Mouse (Mus musculus): Measurements from ENCODE around the gene Etnppl. TPM values are rescaled to one million over a fixed set of nuclear protein-coding genes. Genes with fewer than 3 reads are reported as not detected.

Etnppl gene
- polyA plus RNA-seq, 1 experiment from 2014 or later = not detected

DNA sequence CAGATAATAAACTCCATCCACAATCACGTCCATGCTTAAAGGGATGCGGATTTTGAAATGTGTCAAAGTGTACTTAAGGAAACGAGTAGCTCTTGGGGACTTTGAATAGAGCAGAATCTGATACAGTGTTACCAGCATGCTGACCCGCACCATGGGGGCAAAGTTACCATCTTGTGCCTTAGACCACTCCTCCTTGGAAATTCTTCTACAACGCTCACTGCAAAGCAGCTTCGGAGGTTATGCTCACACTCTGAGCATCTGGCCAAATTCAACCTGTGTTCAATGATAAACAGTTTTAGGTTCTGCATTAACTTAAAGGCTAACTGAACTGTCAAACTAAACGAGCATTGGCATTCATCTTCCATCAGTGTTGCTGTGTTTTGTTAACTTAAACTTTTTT lies 33.2 kb upstream of the Etnppl start:
- WGBS = 67% methylated on average over 7 of the region's 7 CpGs
- Histone ChIP-seq H3K9ac (ENCODE audit: low read length) (no peak overlapping the region), H3K9me3 (ENCODE audit: control insufficient read depth, low read length) (no peaks in the 10 kb centered on the region), H3K4me1 (replicated peaks; ENCODE audit: control insufficient read depth, insufficient read depth, low read length) (peaks cover 5% of the 10 kb centered on the region; the same call in 1 of the 2 replicates), H3K4me3 (ENCODE audit: low read depth, low read length) (no peak overlapping the region), H3K4me2 (ENCODE audit: low read length) (no peak overlapping the region), H3K36me3 (ENCODE audit: control insufficient read depth, insufficient read depth, low read length) (no peaks in the 10 kb centered on the region), H3K27me3 (replicated peaks; ENCODE audit: control insufficient read depth, insufficient read depth, low read length) (no peaks in the 10 kb centered on the region), H3K27ac (ENCODE audit: low read depth) (no peak overlapping the region)
- ATAC-seq (replicated peaks; ENCODE audit: low FRiP score, low TSS enrichment, low read depth) (no peak), DNase-seq (ENCODE audit: low spot score) (no peak)

DNA sequence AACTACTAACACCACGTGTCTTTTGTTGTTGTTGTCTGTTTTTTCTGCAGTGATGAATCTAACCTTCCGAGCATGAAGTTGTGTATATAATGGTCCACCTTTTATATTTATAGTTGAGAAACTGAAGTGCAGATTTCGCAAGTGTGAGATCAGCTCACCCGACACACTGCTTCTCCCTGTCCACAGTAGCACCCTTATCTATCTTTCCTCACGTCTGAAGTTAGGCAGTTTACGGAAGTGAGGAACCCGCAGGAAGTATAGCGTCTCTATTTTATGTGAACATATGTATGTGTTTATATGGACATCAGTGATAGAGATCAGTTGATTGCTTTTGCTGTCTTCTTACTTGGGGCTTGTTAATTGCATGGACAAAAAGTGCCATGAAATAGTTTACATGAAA lies 22.2 kb upstream of the Etnppl start:
- Histone ChIP-seq H3K4me1 (replicated peaks; ENCODE audit: control insufficient read depth, insufficient read depth, low read length) (no peaks in the 10 kb centered on the region), H3K36me3 (ENCODE audit: control insufficient read depth, insufficient read depth, low read length) (no peaks in the 10 kb centered on the region), H3K27me3 (replicated peaks; ENCODE audit: control insufficient read depth, insufficient read depth, low read length) (no peaks in the 10 kb centered on the region), H3K4me2 (ENCODE audit: low read length) (no peak overlapping the region), H3K9ac (ENCODE audit: low read length) (no peak overlapping the region), H3K4me3 (ENCODE audit: low read depth, low read length) (no peak overlapping the region), H3K9me3 (ENCODE audit: control insufficient read depth, low read length) (no peaks in the 10 kb centered on the region), H3K27ac (ENCODE audit: low read depth) (no peak overlapping the region)
- ATAC-seq (replicated peaks; ENCODE audit: low FRiP score, low TSS enrichment, low read depth) (no peak), DNase-seq (ENCODE audit: low spot score) (no peak)
- 75% methylated on average over 8 of the region's 8 CpGs for WGBS

DNA sequence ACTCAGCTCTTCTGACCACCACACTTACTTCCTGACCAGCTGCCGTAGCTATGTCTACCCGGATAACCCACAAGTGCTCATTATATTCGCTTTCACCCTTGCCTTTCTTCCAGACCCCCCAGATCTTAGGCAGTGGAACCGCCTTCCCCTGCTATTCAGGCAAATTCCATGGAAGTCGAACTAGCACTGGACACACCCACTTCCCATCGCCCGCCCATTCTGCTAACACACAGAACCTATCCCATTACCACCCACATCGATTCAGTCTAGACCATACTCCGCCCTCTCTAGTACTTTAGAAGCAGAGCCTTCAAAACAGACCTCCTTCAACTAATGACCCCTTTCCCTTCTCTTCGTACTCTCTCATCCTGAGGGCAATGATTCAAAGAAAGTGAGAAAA lies 15.8 kb upstream of the Etnppl start:
- 81% methylated on average over 10 of the region's 10 CpGs for WGBS
- H3K9ac ChIP-seq (ENCODE audit: low read length) = no peak overlapping the region
- no peaks in the 10 kb centered on the region for H3K9me3 ChIP-seq (ENCODE audit: control insufficient read depth, low read length)
- no peak overlapping the region for H3K4me2 ChIP-seq (ENCODE audit: low read length)
- DNase-seq (ENCODE audit: low spot score) (no peak), ATAC-seq (replicated peaks; ENCODE audit: low FRiP score, low TSS enrichment, low read depth) (no peak)
- no peak overlapping the region for H3K27ac ChIP-seq (ENCODE audit: low read depth)
- no peaks in the 10 kb centered on the region for H3K36me3 ChIP-seq (ENCODE audit: control insufficient read depth, insufficient read depth, low read length)
- H3K27me3 ChIP-seq (replicated peaks; ENCODE audit: control insufficient read depth, insufficient read depth, low read length) = no peaks in the 10 kb centered on the region
- no peaks in the 10 kb centered on the region for H3K4me1 ChIP-seq (replicated peaks; ENCODE audit: control insufficient read depth, insufficient read depth, low read length)
- no peak overlapping the region for H3K4me3 ChIP-seq (ENCODE audit: low read depth, low read length)

DNA sequence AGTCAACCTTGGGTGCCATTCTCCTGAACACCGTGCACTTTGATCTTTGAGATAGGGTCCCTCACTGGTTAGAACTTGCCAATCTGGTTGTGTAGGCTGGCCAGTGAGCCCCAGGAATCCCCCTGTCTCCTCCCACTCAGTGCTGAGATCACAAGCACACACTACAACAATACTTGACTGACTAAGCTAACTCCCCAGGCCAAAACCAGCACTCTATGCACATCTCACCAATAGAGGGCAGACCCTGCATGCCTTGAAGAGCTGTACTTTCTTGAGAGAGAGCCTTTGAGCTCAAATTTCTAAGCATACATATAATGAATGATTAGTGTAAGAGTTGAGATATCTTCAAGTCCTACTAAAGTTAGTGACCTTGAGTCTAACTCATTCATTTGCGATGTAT lies 9.3 kb upstream of the Etnppl start:
- 73% methylated on average over 2 of the region's 2 CpGs for WGBS
- no peaks in the 10 kb centered on the region for H3K9me3 ChIP-seq (ENCODE audit: control insufficient read depth, low read length)
- H3K27ac ChIP-seq (ENCODE audit: low read depth) = no peak overlapping the region
- H3K9ac ChIP-seq (ENCODE audit: low read length) = no peak overlapping the region
- DNase-seq (ENCODE audit: low spot score) (no peak), ATAC-seq (replicated peaks; ENCODE audit: low FRiP score, low TSS enrichment, low read depth) (no peak)
- H3K4me1 ChIP-seq (replicated peaks; ENCODE audit: control insufficient read depth, insufficient read depth, low read length) = no peaks in the 10 kb centered on the region
- no peaks in the 10 kb centered on the region for H3K36me3 ChIP-seq (ENCODE audit: control insufficient read depth, insufficient read depth, low read length)
- H3K27me3 ChIP-seq (replicated peaks; ENCODE audit: control insufficient read depth, insufficient read depth, low read length) = no peaks in the 10 kb centered on the region
- no peak overlapping the region for H3K4me2 ChIP-seq (ENCODE audit: low read length)
- H3K4me3 ChIP-seq (ENCODE audit: low read depth, low read length) = no peak overlapping the region

DNA sequence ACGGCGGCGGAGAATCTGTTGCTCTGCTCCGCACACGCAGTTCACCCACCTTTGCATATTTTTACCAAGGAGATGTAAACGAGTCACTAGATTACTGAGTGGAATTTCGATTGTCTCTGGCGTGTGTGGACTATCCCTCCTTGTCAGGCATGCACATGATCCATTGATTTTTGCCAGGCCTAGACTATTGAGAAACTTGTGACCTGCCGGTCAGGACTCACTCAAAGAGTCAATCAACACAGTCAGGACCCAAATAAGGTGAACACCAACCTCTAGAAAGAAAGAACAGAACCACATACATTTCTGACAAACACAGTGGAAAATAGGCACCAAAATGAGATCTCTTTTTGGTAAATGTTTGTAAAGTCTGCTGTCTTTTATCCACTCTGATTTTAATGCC lies 2.8 kb upstream of the Etnppl start:
- no peaks in the 10 kb centered on the region for H3K9me3 ChIP-seq (ENCODE audit: control insufficient read depth, low read length)
- H3K4me2 ChIP-seq (ENCODE audit: low read length) = no peak overlapping the region
- ATAC-seq (replicated peaks; ENCODE audit: low FRiP score, low TSS enrichment, low read depth) (no peak), DNase-seq (ENCODE audit: low spot score) (no peak)
- no peak overlapping the region for H3K4me3 ChIP-seq (ENCODE audit: low read depth, low read length)
- H3K36me3 ChIP-seq (ENCODE audit: control insufficient read depth, insufficient read depth, low read length) = no peaks in the 10 kb centered on the region
- no peak overlapping the region for H3K27ac ChIP-seq (ENCODE audit: low read depth)
- no peaks in the 10 kb centered on the region for H3K4me1 ChIP-seq (replicated peaks; ENCODE audit: control insufficient read depth, insufficient read depth, low read length)
- 76% methylated on average over 9 of the region's 9 CpGs for WGBS
- H3K9ac ChIP-seq (ENCODE audit: low read length) = no peak overlapping the region
- H3K27me3 ChIP-seq (replicated peaks; ENCODE audit: control insufficient read depth, insufficient read depth, low read length) = no peaks in the 10 kb centered on the region; the same call in 1 of the 2 replicates

DNA sequence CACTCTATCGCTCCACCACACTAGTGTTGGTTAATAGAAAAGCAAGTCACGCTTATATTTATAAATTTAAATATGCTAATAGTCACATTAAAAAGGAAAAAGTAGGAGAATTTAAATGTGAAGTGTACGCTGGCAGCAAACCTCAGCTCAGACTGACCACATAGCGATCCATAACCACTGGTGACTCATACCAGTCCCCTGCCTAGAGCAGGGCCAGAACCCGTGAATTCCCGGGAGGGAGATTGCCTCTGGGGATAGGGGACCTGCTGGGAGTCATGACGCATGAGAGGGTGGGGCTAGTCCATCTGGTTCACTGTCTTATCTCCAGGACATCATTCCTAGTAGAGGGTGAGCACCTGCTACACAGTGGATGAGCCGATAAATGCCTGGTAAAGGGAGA lies 1.6 kb upstream of the Etnppl start:
- H3K27me3 ChIP-seq (replicated peaks; ENCODE audit: control insufficient read depth, insufficient read depth, low read length) = no peaks in the 10 kb centered on the region; the same call in 1 of the 2 replicates
- H3K27ac ChIP-seq (ENCODE audit: low read depth) = no peak overlapping the region
- no peak overlapping the region for H3K9ac ChIP-seq (ENCODE audit: low read length)
- 59% methylated on average over 8 of the region's 8 CpGs for WGBS
- DNase-seq (ENCODE audit: low spot score) (no peak), ATAC-seq (replicated peaks; ENCODE audit: low FRiP score, low TSS enrichment, low read depth) (no peak)
- H3K4me2 ChIP-seq (ENCODE audit: low read length) = no peak overlapping the region
- H3K4me3 ChIP-seq (ENCODE audit: low read depth, low read length) = no peak overlapping the region
- H3K9me3 ChIP-seq (ENCODE audit: control insufficient read depth, low read length) = no peaks in the 10 kb centered on the region
- H3K36me3 ChIP-seq (ENCODE audit: control insufficient read depth, insufficient read depth, low read length) = no peaks in the 10 kb centered on the region
- H3K4me1 ChIP-seq (replicated peaks; ENCODE audit: control insufficient read depth, insufficient read depth, low read length) = no peaks in the 10 kb centered on the region

DNA sequence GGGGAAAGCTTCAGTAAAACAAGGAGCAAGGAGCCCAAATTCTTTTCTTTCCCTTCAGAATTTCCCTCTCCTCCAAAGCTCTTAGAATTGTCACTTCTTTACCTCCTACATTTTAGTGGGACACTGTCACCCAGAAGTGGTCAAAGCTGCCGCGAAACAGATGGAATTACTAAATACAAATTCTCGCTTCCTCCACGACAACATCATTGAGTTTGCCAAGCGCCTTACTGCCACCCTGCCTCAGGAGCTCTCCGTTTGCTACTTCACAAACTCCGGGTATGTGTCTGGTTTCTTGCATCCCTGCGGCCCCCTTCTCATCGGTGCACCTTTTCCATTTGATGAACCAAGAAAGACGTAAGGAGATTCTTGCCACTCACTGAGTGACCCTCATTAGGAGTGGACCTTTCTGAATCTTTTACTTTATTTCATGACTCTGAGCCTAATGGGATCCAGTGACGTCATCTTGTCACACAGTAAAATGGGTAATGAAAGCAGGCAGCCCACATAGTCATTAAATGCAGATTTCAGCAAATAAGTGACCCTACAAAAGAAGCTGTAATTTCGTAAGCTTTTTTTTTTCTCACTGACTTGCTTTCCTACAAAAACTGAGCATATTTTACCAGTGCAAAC lies 3.4 kb downstream of the Etnppl start:
- H3K27ac ChIP-seq (ENCODE audit: low read depth) = no peak overlapping the region
- H3K9ac ChIP-seq (ENCODE audit: low read length) = no peak overlapping the region
- no peaks in the 10 kb centered on the region for H3K36me3 ChIP-seq (ENCODE audit: control insufficient read depth, insufficient read depth, low read length)
- no peaks in the 10 kb centered on the region for H3K9me3 ChIP-seq (ENCODE audit: control insufficient read depth, low read length)
- no peaks in the 10 kb centered on the region; the same call in 1 of the 2 replicates for H3K27me3 ChIP-seq (replicated peaks; ENCODE audit: control insufficient read depth, insufficient read depth, low read length)
- H3K4me1 ChIP-seq (replicated peaks; ENCODE audit: control insufficient read depth, insufficient read depth, low read length) = no peaks in the 10 kb centered on the region
- H3K4me3 ChIP-seq (ENCODE audit: low read depth, low read length) = no peak overlapping the region
- no peak overlapping the region for H3K4me2 ChIP-seq (ENCODE audit: low read length)
- WGBS = 69% methylated on average over 12 of the region's 12 CpGs
- ATAC-seq (replicated peaks; ENCODE audit: low FRiP score, low TSS enrichment, low read depth) (no peak), DNase-seq (ENCODE audit: low spot score) (no peak)

DNA sequence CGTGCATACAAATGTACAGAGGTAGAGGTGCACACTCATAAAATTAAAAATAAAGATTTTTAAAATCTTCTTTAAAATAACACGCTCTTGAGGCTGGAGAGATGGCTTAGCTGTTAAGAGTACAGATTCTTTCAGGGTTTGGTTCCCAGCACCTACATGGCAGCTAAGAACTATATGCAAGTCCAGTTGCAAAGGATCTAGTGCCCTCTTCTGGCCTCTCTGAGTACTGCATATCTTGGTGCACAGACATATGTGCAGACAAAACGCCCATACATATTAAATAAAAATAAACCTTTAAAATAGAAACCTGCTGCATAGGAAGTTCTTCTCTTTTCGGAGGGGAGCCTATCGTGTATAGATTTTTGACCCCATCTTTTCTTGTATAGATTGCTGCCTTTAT lies 11.1 kb downstream of the Etnppl start:
- Histone ChIP-seq H3K27me3 (replicated peaks; ENCODE audit: control insufficient read depth, insufficient read depth, low read length) (no peaks in the 10 kb centered on the region), H3K4me1 (replicated peaks; ENCODE audit: control insufficient read depth, insufficient read depth, low read length) (no peaks in the 10 kb centered on the region), H3K27ac (ENCODE audit: low read depth) (no peak overlapping the region), H3K9ac (ENCODE audit: low read length) (no peak overlapping the region), H3K4me3 (ENCODE audit: low read depth, low read length) (no peak overlapping the region), H3K36me3 (ENCODE audit: control insufficient read depth, insufficient read depth, low read length) (no peaks in the 10 kb centered on the region), H3K9me3 (ENCODE audit: control insufficient read depth, low read length) (peaks cover 4% of the 10 kb centered on the region; the same call in 1 of the 2 replicates), H3K4me2 (ENCODE audit: low read length) (no peak overlapping the region)
- ATAC-seq (replicated peaks; ENCODE audit: low FRiP score, low TSS enrichment, low read depth) (no peak), DNase-seq (ENCODE audit: low spot score) (no peak)
- WGBS = 91% methylated on average over 5 of the region's 5 CpGs

DNA sequence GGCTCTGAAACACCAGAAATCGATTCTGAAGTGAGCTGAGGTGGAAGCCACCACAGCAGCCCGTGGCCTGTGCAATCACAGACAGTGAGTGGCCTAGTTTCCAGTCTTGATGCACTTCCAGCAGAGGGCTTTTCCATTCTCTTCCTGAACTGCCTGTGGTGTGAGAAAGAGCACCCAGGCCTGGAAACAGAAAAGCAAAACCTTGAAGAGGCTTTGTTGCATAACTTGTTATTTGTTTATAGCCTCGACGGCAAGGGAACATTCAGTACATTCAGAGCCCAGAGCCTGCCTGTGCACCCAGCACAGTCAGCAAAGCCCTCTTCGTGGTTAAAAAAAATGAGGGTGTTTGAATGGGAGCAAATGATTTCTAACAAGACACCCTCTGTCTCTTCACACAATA lies 16.6 kb downstream of the Etnppl start:
- H3K4me3 ChIP-seq (ENCODE audit: low read depth, low read length) = no peak overlapping the region
- H3K4me1 ChIP-seq (replicated peaks; ENCODE audit: control insufficient read depth, insufficient read depth, low read length) = no peaks in the 10 kb centered on the region
- H3K27ac ChIP-seq (ENCODE audit: low read depth) = no peak overlapping the region
- H3K27me3 ChIP-seq (replicated peaks; ENCODE audit: control insufficient read depth, insufficient read depth, low read length) = no peaks in the 10 kb centered on the region
- no peak overlapping the region for H3K4me2 ChIP-seq (ENCODE audit: low read length)
- no peak for DNase-seq (ENCODE audit: low spot score)
- 65% methylated on average over 5 of the region's 5 CpGs for WGBS
- no peaks in the 10 kb centered on the region for H3K9me3 ChIP-seq (ENCODE audit: control insufficient read depth, low read length)
- no peak for ATAC-seq (replicated peaks; ENCODE audit: low FRiP score, low TSS enrichment, low read depth)
- H3K36me3 ChIP-seq (ENCODE audit: control insufficient read depth, insufficient read depth, low read length) = no peaks in the 10 kb centered on the region
- H3K9ac ChIP-seq (ENCODE audit: low read length) = no peak overlapping the region
